Mouse (Mus musculus) testis, adult 2 months (tissue): ENCODE results near the gene 4833423E24Rik.

ENCODE experiments used
- CTCF ChIP-seq: fragments of 200-500 bp; IDR thresholded peaks from 2 replicates; pipeline ENCODE4 v1.5.1; 2012; ENCODE audit warnings: low read depth, mild to moderate bottlenecking, inconsistent platforms, low read length, moderate library complexity; ENCODE audit not compliant: control insufficient read depth, insufficient read depth, insufficient replicate concordance
- POLR2A ChIP-seq: fragments of 200-500 bp; IDR thresholded peaks from 2 replicates; pipeline ENCODE4 v1.6.1; 2012; ENCODE audit warnings: low read depth, mild to moderate bottlenecking, inconsistent platforms, low read length, moderate library complexity; ENCODE audit not compliant: control insufficient read depth

- TF ChIP-seq CTCF, result no peak
- no peak for TF ChIP-seq POLR2A
Measured at GRCm38 (mm10) chr2:85533934-85534333, 15.1 kb upstream of the 4833423E24Rik start.
